Mouse (Mus musculus) left cerebral cortex, postnatal 36 days (tissue): ENCODE measurements around the gene Ankk1. TPM values are rescaled to one million over a fixed set of nuclear protein-coding genes. Genes with fewer than 3 reads are reported as not detected.

Experiments used
- DNase-seq, 2 experiments: peaks; one replicate each; pipeline ENCODE4 v3.0.0; 2021 to 2022; ENCODE audit warnings: low spot score in 2 of 2, mixed read lengths in 1 of 2
- intact Hi-C: fragments of 180-260 bp; cut with DNase I; formaldehyde crosslinking; loops from one replicate; pipeline ENCODE4 v1.15.1; 2025
- total RNA-seq, 2 experiments: library from RNA; stranded (reverse); gene quantifications; 2 replicates each; pipeline ENCODE4 v1.2.3; 2021

Gene Ankk1
- total RNA-seq = not detected

GRCm38 (mm10) chr9:49426921-49427320 lies at the start of gene Ankk1:
Gene Ankk1, minus strand, starts transcription at chr9:49427021.
- intact Hi-C loops = no loop called here
- no peak for DNase-seq

- intact Hi-C loops = no loop called here
- no peak for DNase-seq
Measured at GRCm38 (mm10) chr9:49472126-49472525, 45.3 kb upstream of the Ankk1 start.

DNA sequence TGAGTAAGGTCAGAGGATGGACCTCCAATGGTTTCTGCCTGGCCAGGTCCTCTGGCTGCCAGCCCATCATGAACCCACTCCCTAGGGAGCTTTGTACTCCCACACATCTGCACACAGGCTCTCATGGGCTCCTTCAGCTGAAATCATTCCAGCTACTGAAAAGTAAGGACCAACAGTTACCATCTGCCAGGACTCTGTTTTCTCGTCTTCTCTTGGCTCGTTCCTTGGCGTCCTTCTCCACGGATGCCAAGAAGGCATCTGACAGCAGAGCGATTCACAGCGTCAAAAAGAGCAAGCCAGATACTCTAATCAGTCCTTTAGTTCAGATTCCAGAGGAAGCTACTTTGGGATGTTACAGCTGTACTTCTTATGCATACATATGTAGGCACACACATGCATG lies 44.1 kb upstream of the Ankk1 start:
- intact Hi-C loops = no loop called here
- DNase-seq = no peak

GRCm38 (mm10) chr9:49470006-49470405 lies 43.2 kb upstream of the Ankk1 start:
- DNase-seq = no peak
- intact Hi-C loops = no loop called here

- intact Hi-C loops = no loop called here
- DNase-seq = no peak
Measured at GRCm38 (mm10) chr9:49456136-49456535, 29.3 kb upstream of the Ankk1 start.

GRCm38 (mm10) chr9:49452396-49452795 lies 25.6 kb upstream of the Ankk1 start:
- DNase-seq = no peak

DNA sequence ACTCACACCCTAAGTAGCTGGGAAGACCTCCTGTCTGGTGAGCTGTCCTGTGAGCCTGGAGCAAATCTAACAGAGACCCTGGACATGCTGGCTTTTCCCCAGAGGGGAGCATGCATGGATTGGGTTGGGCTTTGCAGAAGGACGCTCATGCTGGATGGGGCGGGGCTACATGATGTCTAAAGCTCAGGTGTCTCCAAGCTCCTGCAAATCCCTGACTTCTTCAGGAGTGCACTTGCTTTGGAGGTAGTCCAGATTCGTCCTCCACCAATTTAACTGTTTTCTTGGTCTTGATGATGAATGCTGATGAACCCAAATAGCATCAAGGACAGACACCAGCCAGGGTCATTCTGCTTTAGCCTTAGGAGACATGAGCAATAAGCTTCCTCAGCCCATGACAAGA lies 23.7 kb upstream of the Ankk1 start:
- intact Hi-C loops = no loop called here
- no peak for DNase-seq

More at GRCm38 (mm10) chr9:49452396-49452795, 25.6 kb upstream of the Ankk1 start:
- intact Hi-C loops = no loop called here

DNA sequence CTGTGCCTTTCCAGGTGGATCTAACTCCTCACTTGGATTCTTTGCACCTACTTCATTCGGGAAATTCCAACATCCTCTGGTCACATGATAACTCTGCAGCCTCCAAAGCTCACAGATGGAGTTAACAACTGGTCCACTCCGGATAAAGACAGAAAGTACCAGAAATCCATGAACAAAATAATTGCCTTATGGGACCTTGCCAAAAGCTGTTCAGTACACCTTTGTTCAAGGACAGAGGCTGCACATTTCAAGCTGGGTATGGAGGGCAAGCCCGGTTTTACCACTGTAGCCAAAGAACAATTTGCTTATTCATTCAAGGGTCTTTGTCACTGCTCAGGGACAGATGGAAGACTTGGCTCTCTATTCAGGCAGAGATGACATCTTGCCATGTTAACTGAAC lies 15.8 kb upstream of the Ankk1 start:
- intact Hi-C loops = no loop called here
- DNase-seq = no peak

DNA sequence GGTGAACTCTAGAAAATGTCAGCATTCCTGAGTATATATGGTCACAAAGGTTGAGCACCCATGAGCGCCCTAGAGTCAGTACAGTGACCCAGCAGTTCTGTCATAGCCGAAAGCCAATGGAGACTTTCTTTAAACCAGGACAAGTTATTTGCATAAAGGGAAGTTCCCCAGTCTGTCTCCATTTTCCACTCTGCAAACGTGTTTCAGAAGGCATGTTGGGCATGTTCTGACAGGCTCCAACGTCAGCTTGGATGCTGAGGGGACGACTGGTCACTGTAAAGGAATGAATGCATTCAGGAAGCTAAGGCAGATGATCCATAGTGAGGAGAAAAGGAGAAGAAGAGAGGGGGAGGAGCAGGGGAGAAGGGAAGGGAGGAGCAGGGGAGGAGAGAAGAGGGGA lies 657 bp upstream of the Ankk1 start:
- DNase-seq = no peak
- intact Hi-C loops = no loop called here

DNA sequence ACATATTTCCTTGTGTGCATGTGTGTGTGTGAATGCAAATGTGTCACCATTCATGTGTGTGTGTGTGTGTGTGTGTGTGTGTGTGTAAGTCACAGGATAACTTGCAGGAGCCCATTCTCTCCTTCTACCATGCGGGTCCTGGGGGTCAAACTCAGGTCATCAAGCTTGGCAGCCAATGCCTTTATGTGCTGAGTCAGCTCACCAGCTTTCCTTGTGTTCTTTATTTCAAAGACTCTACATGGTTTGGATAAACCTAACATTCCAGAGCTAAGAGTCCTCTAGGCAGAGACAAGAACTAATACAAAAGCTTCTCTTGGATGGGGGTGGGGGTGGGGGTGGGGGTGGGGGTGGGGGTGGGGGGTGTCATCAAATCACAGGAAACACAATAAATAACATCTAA lies 1.2 kb downstream of the Ankk1 start:
- intact Hi-C loops = no loop called here
- DNase-seq = no peak

- intact Hi-C loops = no loop called here
- no peak for DNase-seq
Measured at GRCm38 (mm10) chr9:49423866-49424265, 3.0 kb downstream of the Ankk1 start.

DNA sequence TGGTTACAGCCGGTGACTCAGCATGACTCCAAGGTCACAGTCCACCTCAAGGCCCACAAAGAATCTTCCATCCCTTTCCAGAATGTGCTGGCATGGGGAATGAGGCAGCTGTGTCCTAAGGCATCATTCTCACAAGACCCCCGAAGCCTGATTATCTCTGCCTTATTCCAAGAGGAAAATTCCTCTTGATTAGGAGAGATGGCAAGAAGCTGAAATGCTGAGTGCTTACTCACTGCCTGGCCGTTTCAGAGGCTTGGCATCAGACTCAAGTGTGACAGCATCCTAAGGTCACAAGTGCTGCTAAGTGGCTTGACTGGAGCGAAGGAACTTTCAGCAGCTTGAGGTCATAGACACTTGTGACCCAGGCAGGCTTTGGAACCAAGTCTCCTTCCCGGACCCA lies 16.2 kb downstream of the Ankk1 start:
- no peak for DNase-seq
- intact Hi-C loops = no loop called here

GRCm38 (mm10) chr9:49407028-49407427 lies 19.8 kb downstream of the Ankk1 start:
- no peak for DNase-seq
- intact Hi-C loops = no loop called here

DNA sequence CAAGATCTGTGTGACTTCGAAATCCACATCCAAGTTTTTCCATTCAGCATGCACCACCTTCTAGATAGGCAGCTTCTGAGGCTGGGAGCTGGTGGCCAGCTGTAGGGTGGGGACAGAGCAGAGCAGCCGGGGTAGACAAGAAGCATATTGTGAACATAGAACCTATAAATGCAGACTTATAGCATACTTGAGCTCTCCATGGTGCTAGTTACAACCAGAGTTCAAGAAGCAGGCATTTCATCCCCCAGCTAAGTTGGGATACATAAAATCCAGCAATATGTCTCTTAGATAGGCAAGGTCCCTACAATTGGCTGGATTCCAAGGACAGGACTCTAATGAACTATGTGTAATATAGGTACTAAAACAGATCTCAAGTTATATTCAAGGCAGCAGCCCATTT lies 23.1 kb downstream of the Ankk1 start:
- intact Hi-C loops = no loop called here
- DNase-seq = no peak

GRCm38 (mm10) chr9:49396006-49396405 lies 30.8 kb downstream of the Ankk1 start:
- intact Hi-C loops = no loop called here
- peak in 1 of 2 experiments; percentile 14 for DNase-seq

DNA sequence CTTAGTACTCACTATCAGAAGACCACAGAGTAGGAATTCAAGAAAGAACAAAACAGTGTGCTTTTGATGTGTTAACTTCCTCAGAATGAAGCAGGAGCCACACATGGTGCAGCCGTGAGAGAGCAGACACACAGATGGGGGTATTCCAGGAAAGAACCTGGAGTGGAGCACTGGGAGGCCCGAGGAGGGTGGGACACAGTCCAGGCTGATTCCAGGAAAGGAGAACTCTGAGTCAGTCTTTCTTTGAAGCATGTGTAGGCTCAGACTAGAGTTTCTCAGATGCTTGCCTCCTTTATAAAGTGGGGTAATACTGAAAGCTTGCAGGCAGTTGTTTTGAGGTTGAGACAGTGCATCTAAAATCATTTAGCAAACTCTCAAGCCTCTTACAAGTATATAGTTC lies 34.6 kb downstream of the Ankk1 start:
- DNase-seq = peak in 1 of 2 experiments; percentile 7
- intact Hi-C loops = no loop called here

DNA sequence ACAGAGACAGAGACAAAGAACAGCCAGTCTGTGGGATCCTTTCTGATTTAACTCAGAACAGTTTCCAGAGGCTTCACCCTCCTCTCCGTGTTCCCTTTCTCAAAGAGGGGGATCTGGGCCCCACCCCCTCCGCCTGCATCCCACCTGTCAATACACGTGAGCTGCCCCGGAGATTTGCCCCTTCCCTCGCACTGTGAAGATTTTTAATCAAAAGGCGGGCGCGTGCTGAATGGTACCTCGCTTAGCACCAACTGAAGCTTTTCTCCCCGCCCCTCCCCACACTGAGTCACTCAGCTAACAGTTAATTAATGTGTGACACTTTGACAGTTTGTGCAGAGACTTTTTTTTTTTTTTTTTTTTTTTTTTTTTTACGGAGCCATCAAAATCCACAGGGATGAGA lies 40.7 kb downstream of the Ankk1 start:
- no peak for DNase-seq
- intact Hi-C loops = no loop called here

DNA sequence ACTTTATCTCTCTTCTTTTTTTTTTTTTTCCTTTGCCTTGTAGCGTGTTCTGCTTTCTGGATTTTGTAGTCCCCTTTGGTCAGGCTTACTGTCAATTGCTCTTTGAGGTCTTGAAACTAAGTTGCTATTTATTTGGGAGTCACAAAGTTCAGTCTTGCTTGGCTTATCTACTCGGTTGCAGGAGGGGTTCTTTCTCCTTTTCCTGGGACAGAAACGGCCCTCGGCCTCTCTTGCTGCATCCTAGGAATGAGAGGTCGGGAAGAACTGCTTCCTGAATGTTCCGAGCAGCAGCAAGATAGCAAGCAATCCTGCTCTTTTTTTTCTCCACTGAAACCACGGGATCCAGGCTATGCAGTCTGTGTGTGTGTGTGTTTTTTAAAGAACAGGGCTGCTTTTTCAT lies 41.5 kb downstream of the Ankk1 start:
- intact Hi-C loops = no loop called here

GRCm38 (mm10) chr9:49384855-49385254 lies 42.0 kb downstream of the Ankk1 start:
- no peak for DNase-seq
- intact Hi-C loops = no loop called here

More for the DNA sequence above, 41.5 kb downstream of the Ankk1 start:
- no peak for DNase-seq

DNA sequence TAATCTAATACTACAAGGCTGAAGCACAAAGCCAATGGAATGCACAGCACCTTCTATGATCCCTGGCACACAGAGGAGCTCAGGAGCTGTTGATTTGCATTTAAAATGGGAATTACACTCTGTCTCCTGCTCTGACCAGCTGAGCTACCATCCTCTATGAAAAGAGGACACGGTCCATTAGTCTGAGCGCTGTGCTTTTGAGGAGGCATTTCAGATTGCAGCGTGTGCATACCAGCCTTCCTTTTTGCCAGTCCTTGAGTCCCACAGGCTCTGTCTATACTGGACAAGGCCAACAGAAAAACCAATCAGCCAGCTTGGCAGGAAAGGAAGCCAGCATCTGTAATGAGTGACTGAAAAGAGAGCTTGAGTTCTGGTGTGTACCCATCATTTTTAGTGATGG lies 42.8 kb downstream of the Ankk1 start:
- no peak for DNase-seq
- intact Hi-C loops = no loop called here

DNA sequence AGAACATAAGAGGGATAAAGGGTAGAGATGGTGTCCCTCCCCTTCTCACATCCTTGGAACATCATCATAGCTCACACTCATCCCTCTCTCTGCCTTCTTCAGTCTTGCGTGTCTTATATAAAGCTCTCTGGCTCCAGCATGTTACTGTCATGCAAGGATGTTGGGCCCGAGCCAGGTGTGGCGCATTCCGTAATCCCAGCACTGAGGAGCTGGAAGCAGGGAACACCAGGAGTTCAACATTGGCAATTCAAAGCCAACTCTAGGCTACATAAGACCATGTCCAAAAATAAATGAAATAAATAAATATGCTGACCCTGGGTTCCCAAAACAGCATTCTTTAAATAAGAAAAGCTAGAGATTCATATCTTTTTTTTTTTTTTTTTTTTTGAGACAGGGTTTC lies 46.9 kb downstream of the Ankk1 start:
- DNase-seq = peak in 1 of 2 experiments; percentile 9
- intact Hi-C loops = no loop called here

- intact Hi-C loops = no loop called here
- no peak for DNase-seq
Measured at GRCm38 (mm10) chr9:49373946-49374345, 52.9 kb downstream of the Ankk1 start.

- no peak for DNase-seq
- intact Hi-C loops = no loop called here
Measured at GRCm38 (mm10) chr9:49365763-49366162, 61.1 kb downstream of the Ankk1 start.
